Mouse (Mus musculus): ENCODE measurements at regions not wholly inside any gene's neighbourhood (a gene's known extent, or its start where the extent isn't known, plus 50 kb on each side); places are given as distances from the start of the nearest gene placed in this dataset.

- TF ChIP-seq CTCF (IDR thresholded peaks at IDR 0.05; ENCODE audit: borderline replicate concordance, insufficient read depth, low read length) (no peak), POLR2A (IDR thresholded peaks at IDR 0.05; ENCODE audit: low read depth, low read length) (no peak)
Measured at GRCm38 (mm10) chr7:136229592-136229991, 513.4 kb upstream of the Mki67 start.

Measured in embryonic fibroblast, embryonic 13.5 days (primary cell).